Mouse (Mus musculus): ENCODE results near the gene Wnt8b.

DNA sequence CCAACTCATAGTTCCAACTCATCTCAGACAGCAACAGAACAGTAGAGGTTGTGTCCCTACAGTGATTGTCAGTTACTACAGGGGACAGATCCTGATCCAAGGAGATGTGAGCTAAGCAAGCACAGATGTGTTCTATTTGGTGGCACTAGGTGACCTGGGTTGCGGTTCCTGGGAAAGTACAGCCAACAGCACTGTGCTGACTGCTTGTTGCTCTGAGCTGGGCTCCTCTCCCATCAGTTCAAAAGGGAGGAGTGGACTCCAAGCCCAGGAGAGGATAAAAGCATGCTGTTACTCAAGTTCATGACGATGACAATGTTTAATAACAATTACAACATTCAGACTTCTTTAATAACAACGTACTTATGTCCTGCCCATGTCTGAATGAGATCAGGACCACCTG, 47.5 kb upstream of the Wnt8b start:
- TF ChIP-seq EP300 (optimal IDR thresholded peaks at IDR 0.05) (no peak), CTCF (IDR thresholded peaks at IDR 0.05; ENCODE audit: low read depth) (no peak)
